Mouse (Mus musculus): ENCODE measurements around the gene Fam117b. TPM values are rescaled to one million over a fixed set of nuclear protein-coding genes. Genes with fewer than 3 reads are reported as not detected.

Gene Fam117b
- polyA plus RNA-seq, 1 experiment: 19.8 TPM

GRCm38 (mm10) chr1:59926021-59926672 lies 13.3 kb downstream of the Fam117b start:
- Histone ChIP-seq H3K36me3 (ENCODE audit: control insufficient read depth, insufficient read depth, low read length, poor library complexity, severe bottlenecking) (no peaks in the 10 kb centered on the region), H3K27ac (ENCODE audit: insufficient read depth, low read length) (no peak overlapping the region), H3K4me3 (ENCODE audit: low read depth, low read length) (no peak overlapping the region), H3K9ac (ENCODE audit: low read depth, poor library complexity, severe bottlenecking) (no peak overlapping the region), H3K9me3 (replicated peaks; ENCODE audit: control insufficient read depth, insufficient read depth, low read length, poor library complexity, severe bottlenecking) (no peaks in the 10 kb centered on the region), H3K4me1 (ENCODE audit: control insufficient read depth, insufficient read depth, low read length) (no peaks in the 10 kb centered on the region), H3K27me3 (ENCODE audit: control insufficient read depth, insufficient read depth, low read length, poor library complexity, severe bottlenecking) (no peaks in the 10 kb centered on the region)
- TF ChIP-seq EP300 (IDR thresholded peaks at IDR 0.05; ENCODE audit: insufficient read depth, low read depth, low read length) (no peak), CTCF (IDR thresholded peaks at IDR 0.05; ENCODE audit: low read depth, low read length) (no peak), POLR2A (IDR thresholded peaks at IDR 0.05; ENCODE audit: insufficient read depth, low read length) (no peak)

- H3K9ac ChIP-seq (ENCODE audit: low read depth, poor library complexity, severe bottlenecking): no peak overlapping the region
- TF ChIP-seq POLR2A (IDR thresholded peaks at IDR 0.05; ENCODE audit: insufficient read depth, low read length) (no peak), EP300 (IDR thresholded peaks at IDR 0.05; ENCODE audit: insufficient read depth, low read depth, low read length) (no peak), CTCF (IDR thresholded peaks at IDR 0.05; ENCODE audit: low read depth, low read length) (no peak)
- H3K9me3 ChIP-seq (replicated peaks; ENCODE audit: control insufficient read depth, insufficient read depth, low read length, poor library complexity, severe bottlenecking): no peaks in the 10 kb centered on the region
- H3K4me3 ChIP-seq (ENCODE audit: low read depth, low read length): no peak overlapping the region
- no peaks in the 10 kb centered on the region for H3K4me1 ChIP-seq (ENCODE audit: control insufficient read depth, insufficient read depth, low read length)
- no peaks in the 10 kb centered on the region for H3K27me3 ChIP-seq (ENCODE audit: control insufficient read depth, insufficient read depth, low read length, poor library complexity, severe bottlenecking)
- H3K36me3 ChIP-seq (ENCODE audit: control insufficient read depth, insufficient read depth, low read length, poor library complexity, severe bottlenecking): no peaks in the 10 kb centered on the region
- no peak overlapping the region for H3K27ac ChIP-seq (ENCODE audit: insufficient read depth, low read length)
Observed at GRCm38 (mm10) chr1:59927131-59927680, 14.4 kb downstream of the Fam117b start.

- H3K4me1 ChIP-seq (ENCODE audit: control insufficient read depth, insufficient read depth, low read length): no peaks in the 10 kb centered on the region
- no peaks in the 10 kb centered on the region for H3K9me3 ChIP-seq (replicated peaks; ENCODE audit: control insufficient read depth, insufficient read depth, low read length, poor library complexity, severe bottlenecking)
- TF ChIP-seq EP300 (IDR thresholded peaks at IDR 0.05; ENCODE audit: insufficient read depth, low read depth, low read length): no peak
- no peak for TF ChIP-seq POLR2A (IDR thresholded peaks at IDR 0.05; ENCODE audit: insufficient read depth, low read length)
- TF ChIP-seq CTCF (IDR thresholded peaks at IDR 0.05; ENCODE audit: low read depth, low read length): no peak
- H3K4me3 ChIP-seq (ENCODE audit: low read depth, low read length): no peak overlapping the region
- H3K27me3 ChIP-seq (ENCODE audit: control insufficient read depth, insufficient read depth, low read length, poor library complexity, severe bottlenecking): no peaks in the 10 kb centered on the region
- H3K27ac ChIP-seq (ENCODE audit: insufficient read depth, low read length): no peak overlapping the region
- H3K36me3 ChIP-seq (ENCODE audit: control insufficient read depth, insufficient read depth, low read length, poor library complexity, severe bottlenecking): no peaks in the 10 kb centered on the region
- no peak overlapping the region for H3K9ac ChIP-seq (ENCODE audit: low read depth, poor library complexity, severe bottlenecking)
Observed at GRCm38 (mm10) chr1:59930926-59931325, 18.1 kb downstream of the Fam117b start.

- H3K9me3 ChIP-seq (replicated peaks; ENCODE audit: control insufficient read depth, insufficient read depth, low read length, poor library complexity, severe bottlenecking): no peaks in the 10 kb centered on the region
- no peak overlapping the region for H3K4me3 ChIP-seq (ENCODE audit: low read depth, low read length)
- no peak overlapping the region for H3K27ac ChIP-seq (ENCODE audit: insufficient read depth, low read length)
- no peaks in the 10 kb centered on the region for H3K27me3 ChIP-seq (ENCODE audit: control insufficient read depth, insufficient read depth, low read length, poor library complexity, severe bottlenecking)
- H3K36me3 ChIP-seq (ENCODE audit: control insufficient read depth, insufficient read depth, low read length, poor library complexity, severe bottlenecking): no peaks in the 10 kb centered on the region
- TF ChIP-seq CTCF (IDR thresholded peaks at IDR 0.05; ENCODE audit: low read depth, low read length): no peak
- no peak for TF ChIP-seq EP300 (IDR thresholded peaks at IDR 0.05; ENCODE audit: insufficient read depth, low read depth, low read length)
- no peak for TF ChIP-seq POLR2A (IDR thresholded peaks at IDR 0.05; ENCODE audit: insufficient read depth, low read length)
- H3K4me1 ChIP-seq (ENCODE audit: control insufficient read depth, insufficient read depth, low read length): no peaks in the 10 kb centered on the region
- H3K9ac ChIP-seq (ENCODE audit: low read depth, poor library complexity, severe bottlenecking): no peak overlapping the region
Observed at GRCm38 (mm10) chr1:59932991-59933390, 20.2 kb downstream of the Fam117b start.

- H3K27ac ChIP-seq (ENCODE audit: insufficient read depth, low read length): peak overlapping the region; percentile 44; the same call in 1 of the 2 replicates
- no peaks in the 10 kb centered on the region for H3K27me3 ChIP-seq (ENCODE audit: control insufficient read depth, insufficient read depth, low read length, poor library complexity, severe bottlenecking)
- H3K36me3 ChIP-seq (ENCODE audit: control insufficient read depth, insufficient read depth, low read length, poor library complexity, severe bottlenecking): no peaks in the 10 kb centered on the region
- H3K9ac ChIP-seq (ENCODE audit: low read depth, poor library complexity, severe bottlenecking): no peak overlapping the region
- TF ChIP-seq POLR2A (IDR thresholded peaks at IDR 0.05; ENCODE audit: insufficient read depth, low read length) (no peak), CTCF (IDR thresholded peaks at IDR 0.05; ENCODE audit: low read depth, low read length) (no peak), EP300 (IDR thresholded peaks at IDR 0.05; ENCODE audit: insufficient read depth, low read depth, low read length) (no peak)
- H3K4me1 ChIP-seq (ENCODE audit: control insufficient read depth, insufficient read depth, low read length): no peaks in the 10 kb centered on the region
- H3K4me3 ChIP-seq (ENCODE audit: low read depth, low read length): no peak overlapping the region
- no peaks in the 10 kb centered on the region for H3K9me3 ChIP-seq (replicated peaks; ENCODE audit: control insufficient read depth, insufficient read depth, low read length, poor library complexity, severe bottlenecking)
Observed at GRCm38 (mm10) chr1:59941063-59941462, 28.3 kb downstream of the Fam117b start.

GRCm38 (mm10) chr1:59942057-59942790 lies 29.4 kb downstream of the Fam117b start:
- no peaks in the 10 kb centered on the region for H3K9me3 ChIP-seq (replicated peaks; ENCODE audit: control insufficient read depth, insufficient read depth, low read length, poor library complexity, severe bottlenecking)
- no peak overlapping the region for H3K4me3 ChIP-seq (ENCODE audit: low read depth, low read length)
- no peaks in the 10 kb centered on the region for H3K27me3 ChIP-seq (ENCODE audit: control insufficient read depth, insufficient read depth, low read length, poor library complexity, severe bottlenecking)
- H3K27ac ChIP-seq (ENCODE audit: insufficient read depth, low read length): peak overlapping the region; percentile 8; the same call in 1 of the 2 replicates
- H3K36me3 ChIP-seq (ENCODE audit: control insufficient read depth, insufficient read depth, low read length, poor library complexity, severe bottlenecking): no peaks in the 10 kb centered on the region
- TF ChIP-seq CTCF (IDR thresholded peaks at IDR 0.05; ENCODE audit: low read depth, low read length): no peak
- no peak for TF ChIP-seq POLR2A (IDR thresholded peaks at IDR 0.05; ENCODE audit: insufficient read depth, low read length)
- no peak for TF ChIP-seq EP300 (IDR thresholded peaks at IDR 0.05; ENCODE audit: insufficient read depth, low read depth, low read length)
- no peak overlapping the region for H3K9ac ChIP-seq (ENCODE audit: low read depth, poor library complexity, severe bottlenecking)
- H3K4me1 ChIP-seq (ENCODE audit: control insufficient read depth, insufficient read depth, low read length): no peaks in the 10 kb centered on the region
